Mouse (Mus musculus): Measurements from ENCODE around the gene Gm30083. TPM values are rescaled to one million over a fixed set of nuclear protein-coding genes. Genes with fewer than 3 reads are reported as not detected.

Gene Gm30083
- total RNA-seq, 2 experiments from 2014 or later: not detected

DNA sequence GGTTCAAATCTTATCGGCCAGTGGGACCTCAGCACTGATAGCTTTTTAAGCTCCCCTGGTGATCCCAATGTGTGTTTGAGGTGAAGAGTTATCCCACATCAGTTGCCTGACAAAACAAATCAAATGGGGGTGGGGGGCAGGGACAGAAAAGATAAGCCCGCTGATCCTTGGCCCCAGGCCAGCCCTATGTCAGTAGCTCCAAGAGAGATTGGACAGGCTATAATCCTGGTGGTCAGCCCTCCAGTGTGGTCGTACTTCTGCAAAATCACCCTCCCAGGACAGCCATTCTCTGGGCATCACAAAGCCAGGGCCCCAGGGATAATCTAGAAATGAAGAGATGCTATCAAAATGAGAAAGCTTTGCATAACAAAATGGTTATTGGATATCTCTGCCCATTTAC, 56.1 kb downstream of the Gm30083 start:
- no peak for DNase-seq

DNA sequence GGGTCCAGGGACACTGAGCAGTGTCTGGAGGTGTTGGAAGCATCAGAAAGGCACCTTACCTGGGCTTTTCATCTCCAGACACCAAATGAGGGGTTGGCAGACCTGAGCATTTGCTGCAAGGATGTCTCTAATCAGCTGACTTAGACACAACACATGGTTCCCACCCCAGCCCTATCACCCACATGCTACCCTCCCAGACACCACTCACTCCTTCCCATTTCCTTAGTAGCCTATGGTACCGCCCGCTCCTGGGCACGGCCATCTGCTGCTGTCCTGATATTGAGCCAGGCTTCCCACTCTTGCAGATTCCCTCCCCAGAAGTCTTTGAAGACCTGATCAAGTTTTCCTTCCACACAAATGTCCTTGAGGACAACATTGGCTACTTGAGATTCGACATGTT, 56.8 kb downstream of the Gm30083 start:
- no peak for DNase-seq

DNA sequence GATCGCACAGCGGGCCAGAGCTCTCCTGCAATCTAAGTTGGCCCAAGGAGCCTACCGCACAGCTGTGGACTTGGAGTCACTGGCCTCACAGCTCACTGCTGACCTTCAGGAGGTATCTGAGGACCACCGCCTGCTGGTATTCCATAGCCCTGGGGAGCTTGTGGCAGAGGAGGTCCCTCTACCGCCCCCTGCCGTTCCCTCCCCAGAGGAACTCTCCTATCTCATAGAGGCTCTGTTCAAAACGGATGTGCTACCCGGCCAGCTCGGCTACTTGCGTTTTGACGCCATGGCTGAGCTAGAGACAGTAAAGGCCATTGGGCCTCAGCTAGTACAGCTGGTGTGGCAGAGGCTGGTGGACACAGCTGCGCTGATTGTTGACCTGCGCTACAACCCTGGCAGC, 58.9 kb downstream of the Gm30083 start:
- no peak for DNase-seq

GRCm38 (mm10) chr14:33953761-33954160, 61.2 kb downstream of the Gm30083 start, which contains the start of gene Rbp3:
Rbp3 (plus strand) TSS chr14:33954003.
- no peak for DNase-seq

DNA sequence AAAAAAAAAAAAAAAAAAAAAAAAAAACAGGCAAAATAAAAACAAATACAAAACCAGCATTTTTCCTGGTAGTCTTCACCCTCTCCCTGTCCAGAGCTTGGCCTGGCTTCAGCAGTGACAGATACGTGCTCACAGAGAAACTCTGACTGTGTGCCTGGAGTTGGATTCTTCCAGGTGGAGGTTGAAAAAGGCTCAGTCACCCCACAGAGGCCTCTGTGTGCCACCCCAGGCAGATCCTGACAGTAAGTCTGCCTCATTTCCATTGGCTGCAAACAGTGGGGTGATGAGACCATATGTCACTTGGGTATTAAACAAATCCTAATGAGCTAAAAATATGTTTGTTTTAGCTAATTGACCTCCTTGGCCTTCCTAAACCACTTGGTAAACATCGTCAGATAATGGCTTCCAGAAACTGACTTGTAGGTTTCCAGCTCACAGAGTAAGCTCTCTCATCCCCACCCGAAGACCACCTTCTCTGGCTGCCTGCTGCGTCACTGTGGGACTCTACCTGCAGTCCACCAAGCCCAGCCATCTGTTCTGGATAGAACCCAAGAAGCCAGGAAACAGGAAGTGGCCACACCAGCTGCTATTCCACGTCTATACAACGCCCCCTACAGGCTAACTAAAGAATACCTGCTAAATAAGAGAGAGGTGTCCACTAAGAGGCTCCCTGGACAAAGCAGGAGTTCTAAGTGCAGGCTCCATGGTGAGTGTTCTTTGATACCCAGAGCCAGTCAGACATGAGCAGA, 62.6 kb downstream of the Gm30083 start:
- no peak for DNase-seq

GRCm38 (mm10) chr14:33946125-33946524, 68.9 kb downstream of the Gm30083 start:
- no peak for DNase-seq

DNA sequence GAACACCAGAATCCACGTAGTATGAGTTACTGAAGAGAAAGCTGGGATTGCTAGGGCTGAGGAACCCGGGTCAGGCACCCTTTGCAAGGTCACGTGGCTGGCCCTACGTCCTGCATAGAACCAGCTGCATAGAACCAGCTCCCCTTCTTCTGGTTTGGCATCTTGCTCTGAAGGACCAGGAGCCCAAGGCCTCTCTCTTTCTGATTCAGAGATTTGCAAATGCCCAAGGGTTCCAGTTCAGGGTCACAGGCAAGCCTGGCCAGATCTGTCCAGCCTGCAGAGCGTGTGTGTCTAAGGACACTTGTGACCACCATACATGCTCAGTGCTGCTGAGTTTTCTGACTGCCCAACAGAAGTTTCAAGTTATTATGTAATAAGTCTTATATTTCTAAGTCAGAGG, 72.8 kb downstream of the Gm30083 start:
- DNase-seq: no peak

- no peak for DNase-seq
Observed at GRCm38 (mm10) chr14:33940739-33941138, 74.2 kb downstream of the Gm30083 start, which contains the start of gene Gdf2. Gdf2 (plus strand) TSS chr14:33941039.

DNA sequence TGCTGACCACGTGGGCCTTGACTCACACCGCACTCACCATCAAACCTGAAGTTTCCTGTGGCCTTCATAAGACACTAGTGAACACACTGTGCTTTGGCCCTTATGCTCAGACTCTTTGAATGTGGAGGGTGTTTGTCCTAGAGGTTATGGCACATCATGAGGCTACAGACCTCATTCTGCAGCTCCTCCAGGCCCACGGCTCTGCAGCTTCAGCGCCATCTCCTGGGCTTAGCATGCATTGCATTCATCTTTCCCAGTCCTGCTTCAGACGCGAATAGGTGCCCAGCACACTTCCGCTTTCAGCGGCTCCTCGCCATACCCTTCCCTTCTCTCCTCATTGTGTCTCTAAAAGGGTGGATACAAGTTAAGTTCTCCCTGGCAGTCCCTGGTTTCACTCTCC, 75.9 kb downstream of the Gm30083 start:
- peak; percentile 84 for DNase-seq

Other genes starting within 250 kb of the Gm30083 start
- 1 to 10 TPM; 1.7 to 1.9 TPM for gene Gdf10, start 91.6 kb downstream of the Gm30083 start, total RNA-seq (2021)
- under 1 TPM; 0.17 to 0.32 TPM for gene Gdf2, start 74.1 kb downstream of the Gm30083 start, total RNA-seq (2021)
- not detected for gene Rbp3, start 61.2 kb downstream of the Gm30083 start, total RNA-seq (2021)
- gene Zfp488, start 36.4 kb downstream of the Gm30083 start, total RNA-seq (2021): not detected
- under 1 TPM in 1 of 2 experiments, not detected in 1; 0.14 TPM for gene Gm5460, start 1.6 kb upstream of the Gm30083 start, total RNA-seq (2021)
- gene Antxrl, start 37.5 kb upstream of the Gm30083 start, total RNA-seq (2021): not detected
- 1 to 10 TPM; 2.1 to 3.3 TPM for gene Anxa8, start 70.8 kb upstream of the Gm30083 start, total RNA-seq (2021)
- gene A630023A22Rik, start 87.6 kb upstream of the Gm30083 start, total RNA-seq (2021): not detected
- gene Npy4r, start 137.3 kb upstream of the Gm30083 start, total RNA-seq (2021): not detected
- gene Gprin2, start 186.5 kb upstream of the Gm30083 start, total RNA-seq (2021): under 1 TPM; 0.25 to 0.29 TPM
- 1 to 10 TPM; 1.1 to 1.2 TPM for gene Syt15, start 204.4 kb upstream of the Gm30083 start, total RNA-seq (2021)